ENCODE assay signal across 7 mouse cellular contexts in genomic region chr7:99545885-99546745, GRCm38 (mm10). TPM values are rescaled to one million over a fixed set of nuclear protein-coding genes. Genes with fewer than 3 reads are reported as not detected.
DNase-seq lines count a peak whose midpoint lies in the region; ATAC-seq lines count a peak whose summit lies in the region.

No protein-coding gene starts in this region.

- no peaks in the 10 kb centered on the region for H3K9me3 ChIP-seq in embryonic facial prominence, embryonic 13.5 days
- H3K9me3 ChIP-seq in heart, embryonic 14.5 days (ENCODE audit: control insufficient read depth, low read length) = no peaks in the 10 kb centered on the region
- no peaks in the 10 kb centered on the region for H3K9me3 ChIP-seq in kidney, embryonic 15.5 days (replicated peaks)
- H3K9me3 ChIP-seq in lung, embryonic 16.5 days (ENCODE audit: control insufficient read depth, low read length) = no peaks in the 10 kb centered on the region

- H3K27ac ChIP-seq in embryonic facial prominence, embryonic 13.5 days = peak overlapping the region; percentile 85
- H3K27ac ChIP-seq in heart, embryonic 14.5 days (replicated peaks in 1 of 2; ENCODE audit: control insufficient read depth in 1 of 2, insufficient read depth in 1 of 2, low read depth in 2 of 2, low read length in 2 of 2) = peak overlapping the region; percentile 66 to 90
- peak overlapping the region; percentile 89 for H3K27ac ChIP-seq in kidney, embryonic 15.5 days
- H3K27ac ChIP-seq in lung, embryonic 16.5 days (ENCODE audit: low read length) = peak overlapping the region; percentile 97

- H3K36me3 ChIP-seq in embryonic facial prominence, embryonic 13.5 days = peaks cover 5% of the 10 kb centered on the region; the same call in 1 of the 2 replicates
- H3K36me3 ChIP-seq in heart, embryonic 14.5 days (ENCODE audit: control insufficient read depth, insufficient read depth, low read length) = 0 out of 2 replicates have a peak, but pooled peaks cover 5% of the 10 kb centered on the region
- no peaks in the 10 kb centered on the region for H3K36me3 ChIP-seq in kidney, embryonic 15.5 days
- H3K36me3 ChIP-seq in lung, embryonic 16.5 days (ENCODE audit: control insufficient read depth, insufficient read depth, low read length) = no peaks in the 10 kb centered on the region

- DNase-seq in T-cell, adult 2 months (ENCODE audit: low spot score) = peak; percentile 47
- DNase-seq in spleen, adult 12 weeks (ENCODE audit: low spot score) = peak; percentile 33

- no peak overlapping the region for H3K4me3 ChIP-seq in embryonic facial prominence, embryonic 13.5 days
- H3K4me3 ChIP-seq in heart, embryonic 14.5 days (ENCODE audit: control insufficient read depth in 1 of 2, insufficient read depth in 1 of 2, low read depth in 1 of 2, low read length in 2 of 2) = no peak overlapping the region
- no peak overlapping the region for H3K4me3 ChIP-seq in kidney, embryonic 15.5 days (replicated peaks)
- H3K4me3 ChIP-seq in lung, embryonic 16.5 days (ENCODE audit: low read length) = no peak overlapping the region

- peaks cover 50% of the 10 kb centered on the region for H3K4me1 ChIP-seq in embryonic facial prominence, embryonic 13.5 days
- peaks cover 26 to 30% of the 10 kb centered on the region in 2 experiments for H3K4me1 ChIP-seq in heart, embryonic 14.5 days (ENCODE audit: control insufficient read depth in 2 of 2, insufficient read depth in 2 of 2, low read length in 2 of 2)
- H3K4me1 ChIP-seq in kidney, embryonic 15.5 days = peaks cover 38% of the 10 kb centered on the region
- H3K4me1 ChIP-seq in lung, embryonic 16.5 days (replicated peaks; ENCODE audit: control insufficient read depth, insufficient read depth, low read length) = peaks cover 35% of the 10 kb centered on the region

- peak overlapping the region; percentile 36; the same call in 1 of the 2 replicates for H3K9ac ChIP-seq in embryonic facial prominence, embryonic 13.5 days
- peak overlapping the region; percentile 60 for H3K9ac ChIP-seq in heart, embryonic 14.5 days (ENCODE audit: low read length)
- H3K9ac ChIP-seq in kidney, embryonic 15.5 days = no peak overlapping the region
- H3K9ac ChIP-seq in lung, embryonic 16.5 days (ENCODE audit: low read length) = peak overlapping the region; percentile 59

- no peaks in the 10 kb centered on the region for H3K27me3 ChIP-seq in embryonic facial prominence, embryonic 13.5 days
- no peaks in the 10 kb centered on the region for H3K27me3 ChIP-seq in heart, embryonic 14.5 days (ENCODE audit: control insufficient read depth, insufficient read depth, low read length)
- no peaks in the 10 kb centered on the region for H3K27me3 ChIP-seq in kidney, embryonic 15.5 days
- H3K27me3 ChIP-seq in lung, embryonic 16.5 days (ENCODE audit: control insufficient read depth, insufficient read depth, low read depth, low read length) = no peaks in the 10 kb centered on the region

- H3K4me2 ChIP-seq in embryonic facial prominence, embryonic 13.5 days = 0 out of 2 replicates have a peak overlapping the region, but pooled peaks have one; percentile 20
- H3K4me2 ChIP-seq in heart, embryonic 14.5 days (ENCODE audit: low read length) = peak overlapping the region; percentile 6; the same call in 1 of the 2 replicates
- no peak overlapping the region for H3K4me2 ChIP-seq in kidney, embryonic 15.5 days
- peak overlapping the region; percentile 22; the same call in 1 of the 2 replicates for H3K4me2 ChIP-seq in lung, embryonic 16.5 days (ENCODE audit: low read depth, low read length)

- peak; percentile 87 for ATAC-seq in CD4-positive, CD25-positive, alpha-beta regulatory T cell, adult 4 months
- no peak for ATAC-seq in embryonic facial prominence, embryonic 13.5 days (ENCODE audit: insufficient number of reproducible peaks, insufficient read depth, low FRiP score, low TSS enrichment, low read depth)
- ATAC-seq in heart, embryonic 14.5 days (ENCODE audit: insufficient number of reproducible peaks, insufficient read depth, low FRiP score, low read depth) = peak; percentile 54
- ATAC-seq in kidney, embryonic 15.5 days (replicated peaks; ENCODE audit: low FRiP score) = peak; percentile 76
- peak; percentile 82 for ATAC-seq in lung, embryonic 16.5 days (ENCODE audit: low read depth)

- 38% methylated on average over 10 of the region's 10 CpGs for WGBS in embryonic facial prominence, embryonic 13.5 days
- WGBS in heart, embryonic 14.5 days = 16% methylated on average over 10 of the region's 10 CpGs
- 27% methylated on average over 10 of the region's 10 CpGs for WGBS in kidney, embryonic 15.5 days
- 4% methylated on average over 10 of the region's 10 CpGs for WGBS in lung, embryonic 16.5 days

RNA-seq across cellular contexts. Expression of gene Arrb1, which starts 10.8 kb away (rescaled TPM):
- 10 to 100 TPM; 12.3 to 22.0 TPM for polyA plus RNA-seq in CD4-positive, CD25-positive, alpha-beta regulatory T cell, adult 4 months (2017; shearing (Covaris generic))
- 6.3 and 9.7 TPM in 2 replicates for polyA plus RNA-seq in embryonic facial prominence, embryonic 13.5 days (2015; fragmentation: Nextera tagmentation; extraction: Ambion mirVana)
- polyA plus RNA-seq in heart, embryonic 14.5 days (2014; fragmentation: Nextera tagmentation; extraction: Ambion mirVana) = 2.8 and 4.1 TPM in 2 replicates
- polyA plus RNA-seq in kidney, embryonic 15.5 days (2015; fragmentation: Nextera tagmentation; extraction: Ambion mirVana) = 9.4 and 11.7 TPM in 2 replicates
- 20.6 and 20.9 TPM in 2 replicates for polyA plus RNA-seq in lung, embryonic 16.5 days (2015; fragmentation: Nextera tagmentation; extraction: Ambion mirVana)
